Mouse (Mus musculus) thymus, adult 18-20 months (tissue): ENCODE measurements at regions not wholly inside any gene's neighbourhood (a gene's known extent, or its start where the extent isn't known, plus 50 kb on each side); places are given as distances from the start of the nearest gene placed in this dataset.

Source experiments
- DNase-seq, 2 experiments: peaks; one replicate each; pipeline ENCODE4 v3.0.0; 2022; ENCODE audit warnings: mixed read lengths in 2 of 2

DNA sequence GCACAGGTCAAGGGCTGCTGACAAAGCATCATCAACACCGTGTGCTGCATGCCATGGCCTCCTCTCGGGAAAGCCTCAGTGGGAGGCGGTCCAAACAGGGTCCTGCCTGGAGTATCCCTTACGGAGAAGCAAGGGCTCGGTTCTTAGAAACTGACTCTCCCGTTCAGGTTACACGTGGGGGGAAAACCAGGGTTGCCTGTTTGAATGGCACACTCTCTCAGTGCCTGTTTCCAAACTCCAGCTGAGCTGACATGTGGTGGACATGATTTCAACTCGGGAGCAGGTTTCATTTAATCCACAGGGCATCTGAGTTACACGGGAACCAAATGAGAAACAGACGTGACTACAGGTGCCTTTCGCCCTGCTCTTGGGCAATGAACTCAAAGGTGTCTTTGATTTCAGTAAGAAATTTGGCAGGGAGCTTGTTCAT, 382.6 kb upstream of the Slc30a5 start:
- no peak for DNase-seq

DNA sequence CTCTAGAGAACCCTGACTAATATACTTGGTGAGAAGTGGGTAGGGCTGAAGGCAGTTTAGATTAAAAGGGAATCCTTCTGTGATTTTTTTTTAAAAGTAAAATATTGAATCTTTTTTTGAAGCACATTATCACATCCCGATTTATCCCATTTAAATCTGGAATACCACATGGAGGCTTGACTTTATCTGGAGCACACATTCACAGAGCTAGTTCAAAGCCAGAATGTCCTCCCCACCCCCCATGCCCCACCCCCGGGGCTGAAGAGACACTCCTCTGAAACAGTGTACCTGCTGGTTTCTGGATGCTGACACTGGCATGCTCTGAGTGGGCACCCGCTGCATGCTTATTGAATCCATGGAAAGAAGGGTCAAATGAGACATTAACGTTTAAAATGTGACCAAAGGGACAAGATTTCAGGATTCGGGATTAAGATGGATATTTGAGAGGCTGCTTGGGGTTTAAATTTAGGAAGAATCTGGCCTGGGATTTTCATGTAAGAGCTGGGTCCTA, 382.0 kb upstream of the Slc30a5 start:
- DNase-seq: no peak

DNA sequence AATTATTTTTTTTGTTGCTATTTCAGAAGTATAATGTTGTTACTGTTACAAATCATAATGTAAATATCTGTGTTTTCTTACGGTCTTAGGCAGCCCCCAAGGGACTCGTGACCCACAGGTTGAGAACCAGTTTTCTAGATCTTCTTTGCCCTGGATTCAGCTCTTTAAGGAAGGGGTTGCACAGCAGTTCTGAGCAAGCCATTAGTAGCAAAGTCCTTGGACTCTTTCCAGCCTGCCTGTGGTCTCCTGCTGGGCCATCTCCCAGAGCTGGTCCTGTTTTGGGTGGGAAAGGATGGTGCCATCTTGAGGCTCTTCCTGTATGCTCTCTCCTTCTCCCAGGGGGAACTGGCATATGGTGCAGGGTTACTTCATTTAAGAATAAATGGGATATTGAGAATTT, 380.9 kb upstream of the Slc30a5 start:
- DNase-seq: no peak

DNA sequence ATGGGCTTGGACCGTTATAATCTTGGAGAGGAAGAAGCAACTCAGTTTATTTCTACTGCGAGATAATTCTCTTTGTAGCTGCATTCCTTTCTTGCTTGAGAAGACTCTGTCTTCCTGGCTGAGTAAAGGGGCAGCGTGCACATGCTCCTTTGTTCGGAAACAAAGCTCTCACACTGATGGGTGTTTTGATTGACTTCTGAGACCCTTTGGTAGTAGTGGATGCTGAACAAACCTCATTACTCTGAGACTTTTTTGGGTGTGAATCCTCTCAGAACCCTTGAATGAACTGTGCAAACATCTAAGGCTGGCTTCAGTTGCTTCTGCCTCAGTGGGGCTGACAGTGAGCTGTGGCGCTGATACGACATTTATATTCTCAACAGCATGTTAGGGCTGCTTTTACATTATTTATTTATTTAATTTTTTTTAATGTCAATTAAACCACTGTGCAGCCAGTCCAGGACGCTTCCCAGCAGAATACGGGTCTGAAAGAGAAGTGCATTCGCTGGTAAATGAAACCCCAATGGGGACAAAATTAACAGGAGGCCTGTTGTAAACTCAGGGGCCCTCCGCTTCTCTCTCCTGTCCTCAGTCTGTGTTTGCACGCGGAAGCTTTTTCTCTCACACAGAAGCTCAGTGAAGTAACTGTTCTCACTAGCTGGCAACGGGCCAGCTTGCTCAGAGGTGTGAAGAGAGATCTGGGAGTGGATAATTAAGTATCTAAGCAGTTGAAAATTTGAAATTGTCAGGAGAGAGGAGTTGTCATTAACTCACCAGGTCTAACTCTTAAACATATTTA, 380.1 kb upstream of the Slc30a5 start:
- DNase-seq: no peak

DNA sequence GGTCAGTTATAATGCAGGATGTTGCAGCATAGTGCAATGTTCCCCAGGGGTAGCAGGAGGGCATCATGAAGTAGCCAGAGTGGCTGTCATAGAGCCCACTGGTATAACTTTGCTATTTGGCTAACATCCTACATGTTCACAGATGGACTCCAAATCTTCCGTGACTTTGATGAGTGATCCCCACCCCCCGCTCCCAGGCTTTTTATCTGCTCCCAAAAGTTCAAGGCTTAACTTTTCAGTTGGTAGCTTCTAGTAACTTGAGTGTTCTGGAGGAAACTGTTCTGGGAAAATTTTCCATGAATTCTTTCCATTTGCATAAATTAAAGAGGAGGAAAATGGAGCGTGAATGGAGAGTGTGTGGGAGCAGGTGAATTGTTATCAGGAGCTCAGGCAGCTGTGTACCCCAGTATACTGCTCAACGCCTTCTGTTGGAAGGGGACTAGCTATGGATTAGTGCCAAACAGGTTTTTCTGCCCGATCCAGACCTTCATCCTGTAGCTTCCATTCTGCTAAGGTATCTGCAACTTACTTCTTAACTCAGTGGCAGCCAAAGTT, 379.2 kb upstream of the Slc30a5 start:
- no peak for DNase-seq

DNA sequence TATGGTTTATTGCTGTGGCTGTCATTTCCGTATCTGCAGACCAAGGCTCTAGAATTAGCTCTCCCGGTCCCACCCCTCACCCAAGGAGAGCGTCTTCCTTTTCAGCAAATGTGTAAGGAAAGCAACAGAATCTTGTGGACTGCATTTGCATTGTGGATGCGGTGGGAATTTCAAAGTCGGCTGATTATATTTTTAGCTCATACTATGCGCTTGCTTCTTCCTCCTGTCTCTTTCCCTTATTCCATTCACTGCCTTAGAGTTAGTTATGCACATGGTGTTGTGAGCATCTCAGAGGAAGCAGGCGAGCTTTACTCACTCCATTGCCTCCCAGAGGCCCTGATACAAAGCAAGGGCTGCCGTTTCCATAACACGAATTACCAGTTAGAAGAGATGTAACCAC, 375.6 kb upstream of the Slc30a5 start:
- no peak for DNase-seq

DNA sequence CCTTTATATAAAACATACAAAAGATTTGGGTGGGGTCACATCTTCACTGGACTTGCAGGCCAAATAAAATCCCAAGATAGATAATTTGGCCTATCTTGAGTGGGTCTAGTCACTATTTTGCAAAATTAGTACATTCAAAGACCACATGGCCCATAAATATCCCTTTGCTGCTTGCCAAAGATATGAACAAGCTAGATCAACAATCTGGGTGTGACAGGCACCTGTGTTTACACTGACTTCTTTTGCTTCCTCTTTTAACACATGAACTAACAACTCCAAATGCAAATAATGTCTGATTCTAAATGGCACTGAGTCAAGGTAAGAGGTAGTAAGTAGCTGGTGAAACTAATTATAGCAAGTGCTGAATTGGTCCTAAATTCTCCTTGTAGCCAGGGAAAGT, 370.2 kb upstream of the Slc30a5 start:
- DNase-seq: no peak

DNA sequence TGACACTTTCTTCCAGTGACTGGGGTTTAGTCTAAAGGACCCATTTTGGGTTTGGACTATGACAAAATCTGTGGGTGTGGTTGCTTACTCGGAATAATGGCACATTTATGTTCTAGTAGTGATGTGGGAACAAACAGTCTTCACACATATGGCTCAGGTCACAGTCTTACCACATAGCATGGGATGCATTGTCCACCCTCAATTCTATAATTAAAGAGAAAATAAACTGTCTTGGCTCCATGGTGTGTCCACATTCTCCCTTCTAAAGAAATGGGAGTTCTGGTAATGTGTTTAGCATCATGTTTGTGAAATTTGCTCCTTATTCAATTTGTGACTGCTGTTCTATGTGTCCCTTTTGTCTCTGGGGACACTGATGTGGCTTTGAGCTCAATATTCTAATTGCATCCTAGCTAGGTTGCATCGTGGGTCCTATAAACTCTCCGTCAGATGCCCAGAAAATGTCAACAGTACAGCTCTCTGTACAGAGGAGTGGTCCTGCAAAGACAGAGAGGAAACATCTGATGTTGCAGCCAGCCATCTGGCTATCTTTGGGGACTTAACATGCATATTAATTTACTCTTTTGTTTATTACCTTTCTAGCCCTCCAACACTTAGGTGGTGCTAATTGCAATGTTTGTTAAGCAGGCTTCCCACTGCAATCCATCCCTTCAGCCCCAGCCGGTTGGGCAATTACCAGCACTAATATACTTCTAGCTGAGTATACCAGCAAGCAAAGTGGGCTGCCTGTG, 369.5 kb upstream of the Slc30a5 start:
- DNase-seq: no peak

DNA sequence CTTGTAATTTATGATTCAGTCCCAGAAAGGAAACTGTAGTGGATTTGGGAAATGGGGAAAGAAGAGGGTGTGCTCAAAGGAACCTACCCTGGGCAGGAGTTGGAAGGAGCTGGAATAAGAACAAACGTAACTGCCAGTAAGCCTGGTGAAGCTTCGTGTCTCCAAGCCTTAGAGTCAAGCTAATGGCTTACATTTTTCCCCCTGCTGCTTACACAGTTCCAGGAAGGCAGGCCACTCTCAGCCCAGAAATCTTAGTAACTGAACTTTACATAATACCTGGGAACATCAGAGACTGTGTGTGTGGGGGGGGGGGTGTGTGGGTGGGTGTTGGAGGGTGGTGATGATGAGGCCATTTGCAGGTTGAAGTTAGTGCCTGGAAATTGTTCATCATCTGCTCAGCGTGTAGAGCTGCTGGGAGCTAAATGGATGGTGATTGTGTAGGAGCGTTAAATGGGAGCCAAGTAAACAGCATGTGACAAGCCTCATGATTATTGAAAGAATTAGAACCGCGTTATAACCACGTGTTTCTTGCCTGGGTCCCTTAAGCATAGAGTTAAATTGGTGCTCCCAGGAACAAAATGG, 357.1 kb upstream of the Slc30a5 start:
- DNase-seq: no peak

DNA sequence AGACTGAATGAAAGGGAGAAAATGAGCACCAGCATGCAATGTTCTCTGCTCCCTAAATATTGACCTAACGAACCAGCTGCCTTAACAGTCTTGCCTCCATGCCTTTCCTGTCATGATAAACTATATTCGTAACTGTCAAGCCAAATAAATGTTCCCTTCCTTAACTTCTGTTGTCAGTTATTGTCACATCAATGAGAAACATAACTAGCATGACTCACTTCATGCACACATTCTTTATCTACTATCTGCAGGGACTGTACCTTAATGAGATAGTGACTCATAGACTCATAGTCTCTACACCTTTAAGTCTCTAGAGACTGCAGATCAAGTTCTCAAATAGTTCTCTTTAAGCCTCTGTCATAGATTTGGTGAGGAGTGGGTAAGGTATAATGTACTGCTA, 349.2 kb upstream of the Slc30a5 start:
- no peak for DNase-seq

DNA sequence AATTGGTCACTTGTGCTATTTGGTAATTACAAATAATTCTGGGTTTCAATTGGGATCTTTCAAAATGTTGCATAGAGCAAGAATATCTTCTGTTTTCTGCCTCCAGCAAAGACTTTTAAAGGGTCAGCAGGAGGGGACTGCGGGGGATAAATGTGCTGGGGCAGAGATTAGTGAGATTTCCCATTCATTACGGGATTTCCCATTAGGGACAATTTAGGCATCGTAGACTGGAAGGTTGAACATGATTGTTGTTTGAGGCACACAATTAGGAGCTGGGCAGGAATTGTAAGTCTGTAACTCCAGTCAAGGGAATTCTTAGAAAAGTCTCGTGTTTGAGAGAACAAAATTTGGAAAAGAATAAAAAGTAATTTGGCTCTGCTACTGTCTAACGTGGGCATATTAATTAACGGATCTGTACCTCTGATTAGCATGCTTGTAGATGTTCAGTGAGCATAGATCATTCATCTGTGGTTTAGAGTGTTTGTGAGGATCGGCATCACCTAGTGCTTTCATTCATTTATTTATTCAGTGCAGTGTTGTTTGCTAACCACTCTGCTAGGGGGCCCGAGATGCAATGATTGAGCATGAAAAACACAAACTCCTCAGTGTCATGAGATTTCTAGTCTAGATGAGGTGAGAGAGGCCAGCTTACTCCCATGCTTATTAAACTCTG, 341.9 kb upstream of the Slc30a5 start:
- DNase-seq: no peak

DNA sequence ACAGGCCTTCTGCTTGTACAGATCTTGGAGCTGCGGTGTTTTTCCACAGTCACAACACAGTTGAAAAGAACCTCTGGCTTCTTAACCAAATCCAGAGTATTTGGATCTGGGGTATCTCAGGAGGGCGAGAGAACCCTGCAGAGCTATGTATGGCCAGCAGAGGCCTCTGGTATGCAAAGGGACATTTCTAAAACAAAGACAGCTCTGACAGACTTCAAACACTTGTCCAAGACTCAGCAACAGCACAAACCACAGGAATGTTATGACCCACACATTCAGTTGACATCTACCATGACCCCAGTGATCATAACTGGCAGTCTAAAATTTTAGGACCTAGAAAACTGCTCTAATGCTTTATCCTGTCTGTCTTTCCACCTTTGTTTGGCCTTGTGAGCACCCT, 328.5 kb upstream of the Slc30a5 start:
- no peak for DNase-seq

DNA sequence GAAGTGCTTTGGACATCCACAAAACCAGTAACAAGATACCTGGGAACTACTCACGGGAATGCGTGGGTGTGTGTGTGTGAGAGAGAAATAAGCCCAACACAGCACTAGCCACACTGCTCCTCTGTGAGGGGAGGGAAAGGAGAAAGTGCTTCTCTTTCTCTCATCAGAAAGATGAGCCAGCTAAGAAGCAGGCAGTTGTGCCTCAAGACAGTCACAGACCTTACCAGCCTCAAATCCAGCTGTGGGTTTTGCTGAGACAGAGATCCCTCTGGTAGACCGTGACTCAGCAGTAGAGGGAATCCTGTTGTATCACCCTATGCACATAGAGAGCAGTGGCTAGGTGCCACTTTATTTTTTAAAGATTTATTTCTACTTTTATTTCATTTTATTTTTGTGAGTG, 326.7 kb upstream of the Slc30a5 start:
- no peak for DNase-seq

DNA sequence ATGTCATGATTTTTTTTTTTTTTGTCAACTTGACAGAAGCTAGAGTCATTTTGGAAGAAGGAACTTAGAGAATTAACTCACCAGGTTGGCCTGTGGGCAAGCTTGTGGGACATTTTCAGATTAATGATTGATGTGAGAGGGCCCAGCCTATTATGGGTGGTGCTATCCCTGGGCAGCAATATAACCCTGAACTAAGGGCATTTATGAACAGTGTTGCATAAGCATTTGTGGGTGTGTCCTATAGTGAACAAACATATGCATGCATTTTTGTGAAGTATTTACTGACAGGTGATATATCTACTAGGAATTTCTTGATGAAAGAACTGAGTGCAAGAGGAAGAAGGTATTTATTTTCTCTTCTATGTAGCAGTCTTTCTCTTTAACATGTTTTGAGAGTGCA, 320.5 kb upstream of the Slc30a5 start:
- DNase-seq: no peak

DNA sequence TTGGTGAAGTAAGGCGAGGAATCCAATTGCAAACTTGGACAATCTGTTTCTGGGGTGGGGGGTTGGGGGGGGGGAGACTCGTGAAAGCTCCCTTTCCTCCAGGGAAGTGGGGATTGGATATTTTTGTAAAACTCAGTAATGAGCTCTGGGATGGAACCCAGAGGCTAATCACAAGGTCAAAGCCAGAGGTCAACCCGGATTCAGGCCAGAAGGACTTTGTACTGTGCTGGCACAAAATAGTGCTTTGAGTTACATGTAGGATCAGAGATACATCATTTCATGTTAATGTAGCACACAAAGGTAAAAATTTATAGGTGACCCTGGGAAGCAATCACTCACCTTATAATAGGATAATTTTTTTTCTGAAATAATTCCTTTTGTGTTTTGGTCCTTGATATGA, 309.5 kb upstream of the Slc30a5 start:
- DNase-seq: no peak

DNA sequence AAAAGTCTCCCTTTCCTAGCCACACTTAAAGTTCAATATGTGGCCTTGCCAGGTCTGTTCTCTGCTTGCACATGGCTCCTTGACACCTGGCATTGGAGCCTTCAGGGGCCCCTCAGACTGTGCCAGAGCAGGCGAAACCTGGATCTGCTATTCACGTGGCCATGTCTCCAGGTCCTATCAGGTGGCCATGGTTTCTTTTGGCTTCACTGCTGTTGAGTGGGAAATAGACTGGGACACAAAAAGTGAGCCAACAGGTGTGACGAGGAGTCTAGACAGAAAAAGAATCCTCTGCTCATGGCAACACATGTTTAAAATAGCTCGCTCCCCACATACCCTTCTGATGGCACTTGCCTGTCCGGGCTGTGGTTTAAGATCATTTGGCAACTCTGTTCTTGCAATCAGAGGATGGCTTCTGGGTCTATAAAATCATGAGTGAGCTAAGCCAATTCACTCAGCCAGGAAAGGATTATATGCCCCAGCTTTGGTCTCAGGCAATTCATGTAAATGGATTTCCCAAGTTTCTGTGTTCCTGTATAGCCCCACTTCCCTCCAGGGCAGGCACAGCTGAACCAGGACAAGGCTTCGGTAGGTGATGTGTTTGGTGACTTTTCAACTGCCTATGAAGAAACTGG, 309.0 kb upstream of the Slc30a5 start:
- no peak for DNase-seq

DNA sequence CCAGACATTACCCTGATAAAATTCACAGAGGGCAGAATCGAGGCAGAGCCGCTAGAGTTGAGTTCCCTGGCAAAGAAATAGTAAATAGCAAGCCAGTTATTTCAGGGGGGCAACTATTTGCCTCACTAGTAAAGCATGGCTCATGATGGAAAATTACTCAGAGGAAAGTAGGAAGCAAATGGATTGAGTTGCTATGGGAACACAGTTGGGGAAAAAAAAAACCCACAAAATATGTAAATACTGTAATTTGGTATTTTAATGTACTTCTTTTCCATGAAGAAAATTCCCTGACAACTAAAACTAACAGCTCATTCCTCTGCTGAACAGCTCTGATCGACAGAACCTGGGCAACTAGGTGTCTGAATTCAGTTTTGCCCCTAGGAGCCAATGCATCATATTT, 296.2 kb upstream of the Slc30a5 start:
- no peak for DNase-seq

DNA sequence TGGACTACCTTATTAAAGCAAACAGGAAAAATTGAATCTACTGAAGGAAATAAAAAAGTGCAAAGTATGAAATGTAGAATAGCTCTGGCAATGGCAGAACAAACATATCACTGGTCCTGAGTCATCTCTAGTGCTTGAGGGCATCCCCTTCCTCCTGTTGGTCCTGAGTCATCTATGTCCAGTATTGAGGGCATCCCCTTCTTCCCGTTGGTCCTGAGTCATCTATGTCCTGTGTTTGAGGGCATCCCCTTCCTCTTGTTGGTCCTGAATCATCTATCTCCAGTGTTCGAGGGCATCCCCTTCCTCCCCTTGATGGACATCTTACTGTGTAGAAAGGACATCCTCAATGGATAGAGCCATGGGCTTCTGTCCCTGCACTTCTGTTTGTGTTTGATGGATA, 294.6 kb upstream of the Slc30a5 start:
- DNase-seq: no peak

DNA sequence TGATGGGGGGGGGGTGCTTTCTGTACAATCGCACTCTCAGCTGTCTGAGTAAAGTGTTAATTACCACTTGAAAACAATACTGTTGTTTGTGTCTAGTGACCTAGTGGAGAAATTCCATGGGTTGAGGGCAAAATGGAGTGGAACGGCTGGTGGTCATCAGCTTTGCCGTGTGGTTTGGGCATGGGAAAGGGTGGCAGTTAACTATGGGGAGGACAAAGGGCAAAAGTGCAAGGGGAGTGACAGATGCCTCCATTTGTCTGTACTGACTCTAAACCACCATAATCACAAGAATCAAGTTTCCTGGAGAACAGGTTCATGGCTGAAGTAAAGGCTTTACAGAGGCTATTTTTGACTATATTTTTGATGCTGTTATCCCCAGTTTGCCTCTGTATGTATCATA, 294.0 kb upstream of the Slc30a5 start:
- no peak for DNase-seq

DNA sequence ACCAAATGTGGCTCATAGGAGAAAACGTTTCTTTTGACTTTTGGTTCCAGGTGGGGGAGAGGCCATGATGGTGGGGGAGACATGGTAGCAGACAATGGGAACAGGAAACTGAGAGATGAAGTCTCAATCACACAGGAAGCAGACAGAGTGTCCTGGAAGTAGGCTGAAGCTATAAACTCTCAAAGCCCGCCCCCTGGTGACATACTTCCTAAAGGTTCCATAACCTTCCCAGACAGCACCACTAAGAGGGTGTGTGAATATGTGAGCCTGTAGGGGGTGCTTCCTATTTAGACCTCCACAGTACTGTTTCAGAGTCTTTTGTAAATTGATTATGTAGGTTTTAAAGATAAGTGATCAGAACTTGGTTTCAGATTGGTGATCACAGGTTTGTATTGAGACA, 284.1 kb upstream of the Slc30a5 start:
- no peak for DNase-seq

DNA sequence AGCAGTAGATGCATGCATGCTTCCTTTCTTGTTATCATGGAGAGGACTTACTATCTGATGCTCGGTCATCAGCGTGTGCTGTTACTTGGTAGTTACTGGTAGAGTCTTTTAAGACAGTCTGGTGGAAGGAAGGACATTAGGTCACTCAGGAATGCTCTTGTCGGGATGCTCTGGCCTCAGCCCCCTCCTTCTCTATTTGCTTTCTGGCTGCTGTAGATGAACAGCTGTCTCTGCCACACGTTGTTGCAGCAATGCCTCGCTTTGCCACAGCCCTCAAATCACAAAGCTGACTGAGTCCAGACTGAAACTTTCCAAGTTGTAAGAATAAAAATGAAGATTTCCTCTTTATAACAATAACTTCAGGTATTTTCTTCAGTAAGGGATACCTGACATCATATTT, 282.1 kb upstream of the Slc30a5 start:
- DNase-seq: no peak

DNA sequence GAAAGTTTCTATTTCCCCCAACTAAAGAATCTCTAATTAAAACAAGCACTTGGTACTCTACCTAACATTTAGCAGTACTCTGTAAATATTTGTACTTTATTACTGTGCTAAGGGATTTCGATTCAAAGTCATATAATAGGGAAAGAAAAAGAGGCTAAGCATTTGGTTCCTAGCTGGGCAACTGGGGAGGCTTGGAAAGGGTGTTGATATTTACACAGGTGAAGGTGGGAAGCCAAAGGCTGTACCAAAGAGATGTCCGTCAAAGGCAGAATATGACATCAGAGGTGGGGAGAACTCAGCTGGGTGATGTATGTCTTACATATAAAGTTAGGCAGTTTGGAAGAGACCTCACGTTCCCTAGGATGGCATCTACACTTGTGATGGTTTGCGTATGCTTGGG, 278.9 kb upstream of the Slc30a5 start:
- DNase-seq: no peak

DNA sequence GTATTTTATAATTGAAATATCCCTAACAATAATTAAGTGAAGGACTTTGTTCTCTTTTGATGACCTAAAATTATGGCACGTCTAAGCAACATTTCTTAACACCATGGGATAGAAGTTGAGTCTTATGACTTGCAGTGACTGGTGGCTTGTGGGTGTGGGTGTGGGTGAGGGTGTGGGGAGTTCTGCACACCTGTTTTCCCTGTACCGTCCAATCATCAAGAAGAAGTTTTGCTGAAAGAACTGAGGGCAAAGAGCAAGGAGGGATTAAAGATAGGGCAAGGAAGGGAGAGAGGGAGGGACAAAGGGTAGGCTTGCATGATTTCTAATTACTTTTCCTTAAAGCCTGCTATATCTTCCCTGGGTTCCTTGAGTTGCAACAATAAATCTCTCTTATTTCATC, 278.5 kb upstream of the Slc30a5 start:
- DNase-seq: no peak
